Mouse (Mus musculus): ENCODE results near the gene Aim2. TPM values are rescaled to one million over a fixed set of nuclear protein-coding genes. Genes with fewer than 3 reads are reported as not detected.
A peak's percentile ranks its signal among the peaks of the same experiment; 100 is the strongest.
"Not testable (repeated sequence)": the region's sequence is repeated elsewhere in the genome, so short reads cannot be mapped to it uniquely, and the experiment has no call there.

The Aim2 gene
- total RNA-seq (2021), result 1 to 10 TPM in 1 of 2 experiments, under 1 TPM in 1; 0.26 to 1.0 TPM
- long read RNA-seq, experiment 1, partial matches to known transcripts, result 0 of 1 reads
- long read RNA-seq, experiment 1, other reads (novel, unspliced or antisense), result 1 of 1 reads
- long read RNA-seq, experiment 2, result 0 reads

DNA sequence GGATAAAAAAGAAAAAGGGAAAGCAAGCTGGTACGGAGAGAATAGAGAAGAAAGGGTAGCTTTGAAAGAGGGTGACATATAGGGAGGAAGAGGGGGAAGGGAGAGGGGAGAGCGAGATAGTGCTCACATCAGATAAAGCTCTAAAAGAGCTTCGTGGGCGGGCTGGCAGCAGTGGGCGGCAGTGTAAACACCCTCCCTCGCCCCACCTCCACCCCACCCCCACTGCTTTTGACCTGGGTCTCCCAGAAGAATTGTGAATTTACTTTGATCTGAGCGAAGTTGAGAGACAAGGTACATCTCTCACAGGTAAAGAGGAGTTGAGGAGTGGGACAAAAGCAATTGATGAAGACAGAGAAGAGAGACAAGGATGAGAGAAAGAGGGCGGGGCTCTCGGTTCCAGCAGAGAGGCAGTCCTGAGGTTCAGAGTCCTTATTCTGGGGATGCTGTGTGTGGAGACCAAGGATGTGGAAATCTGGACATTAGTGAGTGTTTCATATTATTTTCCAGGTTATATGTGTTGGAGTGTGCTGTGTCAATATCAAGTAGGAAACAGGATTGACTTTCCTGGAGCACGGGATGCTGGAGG is at the start of gene Aim2:
Gene Aim2, plus strand, starts transcription at position 508 of the 586 bp plus-strand sequence.
- DNase-seq, result no peak

DNA sequence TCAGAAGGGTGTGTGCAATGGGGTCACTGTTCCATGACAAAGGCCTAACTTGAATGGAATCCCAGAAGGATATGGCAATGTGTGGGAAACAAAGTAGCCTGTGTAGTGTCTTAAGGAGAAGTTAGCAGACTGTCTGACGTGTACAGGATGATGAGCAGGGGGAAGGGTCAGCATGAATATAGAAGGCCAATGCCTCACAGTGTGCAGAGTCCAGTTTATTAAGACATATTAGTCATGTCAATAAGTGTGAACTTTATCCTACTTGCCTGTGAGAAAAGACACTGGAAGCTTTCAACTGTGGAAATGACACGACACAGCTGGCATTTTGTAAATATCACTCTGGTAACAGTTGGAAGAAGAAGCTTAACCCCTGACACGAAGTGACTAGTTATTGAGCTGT is 47.9 kb upstream of the Aim2 start:
- not testable (repeated sequence) for DNase-seq

DNA sequence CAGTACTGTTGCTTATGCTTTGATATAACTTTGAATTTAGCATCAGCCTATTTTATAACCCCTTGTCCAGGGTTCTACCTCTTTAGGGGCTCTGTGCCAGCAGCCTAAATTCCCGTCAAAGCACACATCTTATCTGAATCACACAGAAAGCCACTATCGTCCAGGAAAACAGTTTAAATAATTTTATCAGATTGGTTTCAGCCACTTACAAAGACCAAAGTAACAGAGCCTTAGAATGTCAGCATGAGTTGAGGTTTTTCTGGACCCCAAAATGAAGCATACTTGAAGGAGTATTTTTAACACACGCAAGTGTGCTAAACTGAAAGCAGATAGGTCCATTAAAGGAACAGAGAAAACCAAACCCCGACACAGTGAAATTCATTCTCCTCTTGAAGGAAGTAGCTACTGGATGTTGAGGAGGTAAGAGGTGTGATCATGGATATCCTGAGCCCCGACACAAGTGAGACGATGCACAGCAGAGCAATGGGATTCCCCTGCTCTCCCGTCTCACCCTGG is 37.1 kb upstream of the Aim2 start:
- DNase-seq, result not testable (repeated sequence)

DNA sequence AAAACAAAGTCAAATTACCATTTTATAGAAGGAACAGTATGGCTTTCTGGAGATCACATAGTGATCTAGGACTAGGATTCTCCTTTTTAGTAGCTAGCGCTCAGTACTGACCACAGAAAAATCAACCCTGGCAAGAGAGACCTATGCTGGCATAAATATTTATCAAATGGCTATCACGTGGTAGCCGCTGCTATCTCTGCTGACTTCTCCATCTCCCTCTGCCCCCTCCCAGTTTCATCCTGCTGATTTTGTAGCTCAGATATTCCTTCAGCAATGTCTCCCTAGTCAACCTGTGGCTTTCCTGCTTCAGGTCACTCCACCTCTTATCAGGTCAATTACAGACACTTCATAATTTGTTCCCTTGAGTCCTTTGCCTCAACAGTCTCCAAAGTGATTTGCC is 35.0 kb upstream of the Aim2 start:
- DNase-seq, result no peak

DNA sequence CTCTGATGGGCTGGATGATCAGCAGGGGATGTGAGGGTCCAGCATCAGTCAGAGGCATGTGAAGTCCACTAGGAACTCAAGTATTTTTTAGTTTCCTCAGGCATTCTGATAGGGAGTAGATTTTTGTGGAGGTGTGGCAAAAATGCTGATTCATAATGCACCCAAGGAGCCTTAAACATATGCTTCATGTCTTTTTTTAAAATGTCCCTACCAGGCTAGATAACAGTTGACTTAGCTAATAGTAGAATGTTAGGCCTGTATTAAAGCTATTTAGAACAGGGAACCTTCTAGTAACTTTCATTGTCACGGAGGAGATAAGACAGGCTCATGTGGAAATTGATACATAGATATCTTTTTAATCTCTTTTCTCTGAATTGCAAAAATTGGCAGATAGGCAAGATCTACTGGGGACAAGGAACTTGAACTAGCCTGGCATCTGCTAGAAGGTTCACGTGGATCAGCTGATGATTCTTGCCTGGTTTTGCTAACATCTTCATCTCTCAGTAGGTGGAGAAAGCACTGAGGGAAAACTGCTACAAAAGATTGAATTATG is 32.7 kb upstream of the Aim2 start:
- DNase-seq, result no peak

DNA sequence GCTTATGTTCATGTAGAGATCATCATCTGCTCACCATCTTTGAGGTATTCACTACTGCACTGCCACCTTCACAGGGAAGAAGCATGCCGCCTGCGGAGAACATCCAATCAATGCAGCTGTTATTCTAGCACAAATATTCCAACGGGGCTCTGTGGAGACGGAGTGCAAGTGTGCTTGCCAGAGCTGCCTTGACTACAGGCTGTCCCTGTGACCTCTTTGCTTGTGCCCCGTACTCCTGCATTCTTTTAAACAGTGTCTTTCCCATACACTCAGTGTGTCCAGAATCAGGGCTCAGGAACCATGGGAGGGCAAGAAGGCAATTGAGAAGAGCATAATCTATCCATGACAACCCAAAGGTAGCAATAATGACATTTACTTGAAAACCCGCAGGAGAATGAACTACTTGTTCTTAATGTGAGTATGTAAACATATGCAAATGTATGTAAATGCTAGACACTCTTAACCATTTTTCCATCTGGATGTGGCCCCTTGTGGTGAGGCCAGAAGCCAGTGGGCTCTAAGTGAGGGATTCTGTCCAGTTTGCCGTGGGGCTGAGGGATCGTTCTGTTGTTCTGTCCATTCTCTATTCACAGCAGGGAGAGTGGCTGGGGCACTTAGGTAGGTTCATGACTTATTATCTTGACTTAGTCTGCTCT is 29.0 kb upstream of the Aim2 start:
- no peak for DNase-seq

DNA sequence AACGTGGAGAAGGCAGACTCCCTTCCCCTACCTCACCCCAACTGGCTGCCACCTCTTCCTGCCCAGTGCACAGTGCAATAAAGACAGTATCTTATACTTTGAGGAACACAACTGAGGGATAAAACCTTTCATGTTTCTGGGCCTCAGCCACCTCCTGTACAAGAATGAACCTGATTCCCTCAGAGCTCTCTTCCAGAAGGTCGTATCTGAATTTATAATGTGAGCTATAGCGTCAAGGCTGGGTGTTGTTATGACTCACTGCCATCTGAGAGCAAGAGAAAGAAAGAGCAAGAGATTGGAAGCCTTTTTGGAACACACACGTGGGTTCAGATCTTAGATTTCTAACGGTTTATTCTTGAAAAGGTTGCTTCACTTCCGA is 28.4 kb upstream of the Aim2 start:
- DNase-seq, result no peak

DNA sequence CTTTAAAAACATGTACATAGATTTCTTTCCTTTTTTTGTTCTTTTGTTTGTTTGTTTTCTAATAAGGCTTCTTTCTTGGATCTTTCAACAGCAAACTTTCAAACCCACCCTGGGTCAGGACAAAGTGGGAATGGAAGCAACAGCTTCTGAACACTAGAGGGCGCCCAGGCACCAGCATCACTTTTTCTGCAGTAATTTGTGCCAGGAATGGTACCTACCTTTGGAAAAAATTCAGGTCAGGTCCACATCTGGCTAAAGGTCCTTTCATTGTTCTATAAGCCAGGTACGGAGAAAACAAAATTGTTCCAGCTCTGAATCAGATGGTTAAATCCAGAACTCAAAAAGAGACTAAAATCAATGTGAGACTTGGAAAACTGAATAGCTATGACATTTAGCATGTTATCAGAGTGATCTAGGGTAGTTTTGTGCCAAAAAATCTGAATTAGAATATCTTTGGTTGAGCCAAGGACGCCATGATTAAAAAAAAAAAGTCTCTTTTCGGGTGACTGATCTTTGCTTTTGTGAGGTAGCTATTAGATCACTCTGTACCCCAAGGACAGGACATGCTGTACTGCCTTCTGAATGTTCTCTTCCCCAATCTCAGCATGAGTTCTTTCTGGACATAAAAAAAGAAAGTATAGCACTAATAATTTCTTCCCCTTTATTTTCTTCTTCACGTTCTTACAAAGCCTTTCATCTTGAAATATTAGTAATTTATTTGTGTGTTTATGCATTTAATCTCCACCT is 26.7 kb upstream of the Aim2 start:
- DNase-seq, result peak; percentile 22

DNA sequence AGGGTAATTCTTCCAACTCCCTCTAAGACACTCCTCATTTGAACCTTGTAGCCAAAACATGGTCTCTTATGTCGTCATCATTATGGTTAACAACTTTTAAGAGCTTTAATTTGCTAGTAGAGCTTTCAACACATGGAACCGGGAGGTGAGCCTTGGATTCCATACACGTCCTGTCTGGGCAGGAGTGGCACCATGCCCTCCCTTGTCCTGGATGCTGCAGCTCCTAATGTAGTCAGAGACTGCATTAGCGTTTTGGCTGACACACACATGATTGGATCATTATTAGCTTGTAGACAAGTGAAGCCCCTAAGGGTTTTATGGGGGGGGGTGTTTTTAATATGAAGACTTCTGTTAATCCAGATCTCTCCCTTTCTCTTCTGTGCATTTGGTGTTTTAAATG is 25.7 kb upstream of the Aim2 start:
- DNase-seq, result no peak

DNA sequence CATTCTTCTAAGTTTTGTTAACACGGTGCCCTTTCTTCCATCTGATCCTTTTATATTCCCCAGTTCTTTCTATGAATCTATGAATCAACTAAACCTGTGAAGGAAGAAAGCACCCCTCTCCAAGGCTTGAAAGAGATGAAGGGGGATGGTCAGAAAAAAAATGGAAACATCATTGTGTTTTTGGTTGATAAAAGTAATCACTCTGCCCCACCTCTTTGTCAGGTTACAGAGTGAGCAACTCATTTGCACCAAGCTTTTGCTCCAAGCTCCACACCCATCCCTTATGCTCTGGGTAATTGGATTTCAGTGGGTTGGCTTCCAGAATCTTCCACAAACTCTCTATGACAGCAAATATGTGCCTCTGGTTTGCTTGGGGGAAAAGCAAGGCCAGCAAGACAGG is 25.3 kb upstream of the Aim2 start:
- no peak for DNase-seq

DNA sequence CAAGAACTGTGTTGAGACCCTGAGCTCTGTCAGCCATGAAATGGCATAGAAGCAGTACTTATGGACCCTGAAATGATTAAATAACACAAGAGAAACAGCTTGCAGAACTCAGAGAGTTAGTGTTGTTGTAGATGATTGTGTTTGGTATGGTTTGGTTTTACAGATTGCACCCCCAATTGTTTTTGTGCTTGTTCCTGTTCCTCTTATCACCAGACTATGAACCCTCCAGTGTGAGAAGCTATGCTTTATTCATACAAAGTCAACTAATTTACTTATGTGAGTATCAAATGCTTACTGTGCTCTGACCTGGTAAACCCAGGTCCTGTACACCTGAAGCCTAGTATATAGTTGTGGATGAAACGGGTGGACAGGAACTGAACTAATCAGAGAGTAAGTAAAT is 24.1 kb upstream of the Aim2 start:
- no peak for DNase-seq

DNA sequence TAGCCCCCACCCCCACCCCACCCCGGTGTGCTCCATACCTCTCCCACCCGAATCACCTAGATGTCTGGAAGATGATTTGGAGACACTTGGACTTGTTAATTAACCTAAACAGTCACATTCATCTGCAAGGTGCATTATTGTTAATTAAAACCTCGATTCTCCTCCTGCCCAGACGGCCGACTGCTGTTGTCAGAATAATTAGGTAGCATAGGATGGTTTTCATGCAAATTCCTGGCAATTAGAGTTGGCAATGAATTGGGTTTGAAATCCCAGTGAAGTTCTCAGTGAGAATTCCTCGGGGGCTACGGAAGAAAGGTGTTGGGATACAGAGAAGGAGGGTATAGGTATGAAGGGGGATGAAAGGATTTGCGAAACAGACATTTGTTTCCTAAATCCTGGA is 22.2 kb upstream of the Aim2 start:
- no peak for DNase-seq

DNA sequence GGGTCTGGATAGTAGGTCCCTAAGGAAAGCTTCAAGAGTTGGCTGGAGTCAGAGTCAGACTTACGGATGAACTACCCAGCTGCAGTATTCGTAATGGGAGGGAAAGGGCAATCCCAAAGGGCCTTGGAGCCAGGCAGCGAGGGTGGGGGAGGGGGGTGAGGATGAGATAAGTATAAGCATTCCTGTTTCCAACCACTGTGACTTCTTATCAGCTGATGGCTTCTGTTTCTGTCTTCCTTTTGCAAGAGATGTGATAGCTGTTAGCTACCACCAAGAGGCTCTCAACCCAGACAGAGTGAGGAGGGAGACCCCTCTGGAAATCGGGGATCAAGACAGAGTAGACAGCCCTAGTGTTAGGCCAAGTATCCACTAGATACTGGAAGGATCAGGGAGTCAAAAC is 21.5 kb upstream of the Aim2 start:
- no peak for DNase-seq

DNA sequence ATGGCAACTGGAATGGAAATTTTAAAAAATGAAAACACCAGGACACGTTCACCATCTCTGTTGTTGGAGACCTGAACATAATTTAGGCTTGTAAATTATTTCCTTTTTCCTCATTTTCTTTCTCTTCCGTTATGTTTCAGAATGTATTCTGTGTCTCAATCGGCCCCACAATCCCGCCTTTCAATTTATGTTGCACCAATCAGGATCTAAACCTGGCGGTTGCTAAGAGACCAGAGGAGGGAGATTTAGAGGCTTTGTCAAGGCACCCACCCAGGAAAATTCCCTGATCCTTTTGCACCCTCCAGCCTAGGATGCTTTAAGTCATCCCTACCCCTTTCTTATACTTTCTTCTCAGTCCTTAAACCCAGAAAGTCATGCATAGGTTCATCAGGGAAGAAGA is 20.9 kb upstream of the Aim2 start:
- no peak for DNase-seq

DNA sequence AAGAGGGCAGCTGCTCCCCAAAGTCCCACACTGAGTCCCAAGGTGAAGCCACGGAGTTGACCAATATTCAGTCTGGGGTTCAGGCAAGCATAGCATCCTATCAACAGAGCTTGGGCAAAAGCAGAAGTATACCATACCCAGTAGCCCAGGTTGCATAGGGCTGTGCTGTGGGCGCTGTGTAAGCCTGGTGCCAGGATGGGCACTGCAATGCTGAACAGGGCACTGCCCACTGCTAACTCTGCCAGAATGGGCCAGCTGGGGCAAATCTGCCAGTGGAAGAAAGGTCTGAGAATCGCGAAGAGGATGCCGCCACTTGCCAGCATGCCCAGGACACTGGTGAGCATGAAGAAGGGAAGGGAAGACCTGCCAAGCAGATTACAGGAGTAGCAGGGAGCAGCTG is 18.3 kb upstream of the Aim2 start:
- no peak for DNase-seq

DNA sequence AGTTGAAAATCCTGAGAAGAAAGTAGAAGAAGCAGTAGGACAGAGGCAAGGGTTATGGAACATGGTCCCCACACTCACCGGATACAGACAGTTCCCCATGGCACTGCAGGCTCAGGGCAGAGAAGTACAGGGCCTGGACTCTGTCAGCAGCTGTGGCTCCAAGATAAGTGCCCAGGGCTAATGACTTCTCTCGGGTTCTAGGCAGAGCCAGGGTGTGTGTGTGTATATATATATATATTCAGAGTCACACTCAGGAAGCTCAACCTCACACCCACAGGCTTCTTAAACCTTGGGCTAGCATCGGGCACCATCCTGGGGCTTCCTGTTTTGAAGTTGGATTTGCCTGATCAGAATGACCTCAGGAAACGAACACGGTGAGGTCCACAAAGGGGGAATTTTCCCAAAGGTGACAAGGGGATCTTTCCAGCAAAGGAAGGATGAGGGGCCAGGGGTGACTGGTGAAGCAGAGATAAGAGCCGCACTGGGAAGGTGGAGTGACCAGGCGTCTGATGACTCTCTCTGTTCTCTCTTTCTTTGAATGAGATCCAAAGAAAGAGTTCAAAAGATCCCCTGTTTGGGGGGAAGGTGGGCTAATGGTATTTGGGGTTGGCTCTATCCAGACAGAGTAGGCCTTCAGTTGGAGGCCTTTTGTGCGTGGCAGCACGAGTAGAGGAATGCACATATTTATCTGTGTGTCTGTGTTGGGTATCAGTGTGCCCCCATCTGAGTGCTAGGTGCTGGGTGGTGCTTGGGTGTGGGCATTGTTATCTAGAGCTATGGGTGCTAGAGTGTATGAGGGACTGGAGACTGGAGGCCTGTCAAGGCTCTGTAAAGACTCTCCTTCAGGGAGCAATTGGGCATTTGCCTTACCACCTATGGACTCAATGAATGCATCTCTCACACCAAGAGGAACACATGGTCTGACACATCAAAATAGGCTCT is 17.1 kb upstream of the Aim2 start, which contains the start of gene Ackr1:
Gene Ackr1, minus strand, starts transcription at position 439 of the 942 bp plus-strand sequence.
- no peak for DNase-seq

DNA sequence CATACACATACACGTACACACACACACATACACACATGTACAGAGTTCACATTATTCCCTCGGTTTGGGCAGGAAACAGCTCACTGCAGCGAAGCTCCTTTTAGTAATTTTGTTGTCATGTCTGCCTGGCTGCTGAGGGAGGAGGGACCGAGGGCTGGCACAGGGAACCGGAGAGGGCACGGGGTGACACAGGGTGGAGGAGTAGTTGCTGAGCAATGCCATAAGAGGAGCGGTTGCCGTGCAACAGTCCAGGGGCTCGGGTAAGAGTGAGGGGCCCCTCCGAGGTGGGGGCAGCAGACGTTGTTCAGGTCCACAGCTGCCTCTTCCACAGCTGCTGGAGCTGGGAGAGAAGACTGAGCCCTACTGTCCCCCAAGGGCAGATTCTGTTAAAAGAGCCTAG is 14.8 kb upstream of the Aim2 start:
- DNase-seq, result no peak

DNA sequence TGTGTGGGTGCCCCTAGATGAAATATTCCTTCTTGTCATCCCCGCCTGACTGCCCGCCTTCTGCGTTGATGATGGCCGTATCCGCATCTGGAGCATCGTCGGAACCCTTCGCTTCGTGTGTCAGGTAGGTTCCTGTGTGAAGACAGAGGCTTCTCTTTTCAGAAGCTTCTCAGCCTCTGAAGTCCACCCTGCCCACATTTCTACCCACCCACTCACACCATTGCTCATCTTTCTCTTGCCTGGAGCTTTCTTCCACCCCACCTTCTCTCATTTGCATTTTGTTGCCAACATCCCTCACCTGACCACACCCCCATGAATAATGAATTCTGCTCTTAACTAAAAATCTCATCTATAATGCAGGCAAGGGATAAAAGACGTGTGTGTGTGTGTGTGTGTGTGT is 13.7 kb upstream of the Aim2 start:
- DNase-seq, result no peak

DNA sequence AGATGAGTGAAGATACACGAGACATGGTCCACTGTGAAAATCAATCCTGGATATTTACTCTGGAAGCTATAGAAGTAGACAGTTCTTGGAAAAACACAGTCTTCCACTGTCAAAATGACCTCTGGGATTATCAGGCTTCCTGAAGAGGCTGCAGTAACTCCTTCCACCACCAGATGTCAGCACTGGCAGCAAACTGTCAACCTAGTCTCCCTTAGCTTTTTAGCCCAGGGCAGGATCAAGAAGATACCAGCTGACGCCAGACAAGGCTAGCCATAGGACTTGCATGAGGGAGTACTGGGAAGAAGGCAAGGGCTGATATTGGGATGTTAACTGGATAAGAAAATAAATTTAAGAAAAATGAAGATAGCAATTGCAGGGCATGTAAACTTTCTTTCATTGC is 11.1 kb upstream of the Aim2 start:
- peak; percentile 49 for DNase-seq

DNA sequence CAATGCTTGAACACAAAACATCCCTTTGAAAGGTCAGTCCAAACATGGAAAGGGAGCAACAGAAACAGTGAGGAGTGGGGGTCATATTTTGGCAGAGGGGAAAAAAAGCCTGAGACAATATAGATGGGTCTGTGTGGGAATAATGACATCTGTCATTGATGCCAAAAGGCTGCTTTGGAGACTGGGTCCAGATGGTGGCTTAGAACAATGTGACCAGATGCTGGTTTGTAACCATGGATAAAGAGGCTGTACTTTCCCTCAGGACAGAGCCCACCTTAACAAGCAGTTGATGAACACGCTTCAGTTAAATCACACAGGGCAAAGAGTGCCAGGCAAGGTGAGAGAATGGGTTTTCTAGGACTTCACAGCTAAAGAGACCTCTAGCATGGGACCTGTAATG is 8.3 kb upstream of the Aim2 start:
- DNase-seq, result no peak

DNA sequence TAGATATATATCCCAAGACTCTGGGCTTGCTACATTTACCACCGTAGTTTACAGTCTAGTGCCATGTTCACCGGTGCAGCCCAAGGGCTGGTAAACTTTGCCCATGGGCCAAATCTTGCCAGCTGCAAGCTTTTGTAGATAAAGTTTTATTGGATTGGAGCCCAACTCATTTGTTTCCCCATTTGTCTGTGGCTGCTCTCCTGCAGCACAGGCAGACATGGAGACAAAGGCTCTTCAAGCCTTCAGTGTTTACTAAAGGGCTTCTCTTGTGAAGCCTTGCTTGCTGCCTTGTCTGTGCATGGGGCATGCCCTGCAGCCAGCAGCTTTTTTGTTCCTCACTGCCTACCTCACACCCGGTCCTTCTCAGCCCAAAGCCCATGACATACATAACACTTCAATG is 6.7 kb upstream of the Aim2 start:
- DNase-seq, result no peak

DNA sequence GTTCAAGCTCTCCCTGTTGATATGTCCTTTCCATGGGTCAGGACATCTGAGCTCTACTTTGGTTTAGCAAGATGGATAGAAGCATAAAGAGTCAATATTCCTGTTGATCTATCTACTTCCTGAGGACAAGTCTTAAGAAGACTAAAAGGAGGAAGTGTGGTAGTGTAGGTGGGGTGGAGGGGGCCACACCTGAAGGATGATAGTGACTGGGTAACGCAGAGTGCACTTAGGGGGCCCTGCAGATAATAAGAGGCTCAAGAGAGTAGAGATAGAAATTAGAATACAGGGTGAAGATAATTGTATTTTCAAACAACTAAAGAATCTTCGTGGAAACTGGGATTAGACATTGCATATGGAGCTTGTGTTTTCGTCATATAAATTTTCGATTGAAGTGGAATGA is 5.6 kb upstream of the Aim2 start:
- DNase-seq, result no peak
